Mouse (Mus musculus) heart, embryonic 15.5 days (tissue): ENCODE data around the gene Orm1. TPM values are rescaled to one million over a fixed set of nuclear protein-coding genes. Genes with fewer than 3 reads are reported as not detected.
"Not testable (repeated sequence)": the region's sequence is repeated elsewhere in the genome, so short reads cannot be mapped to it uniquely, and the experiment has no call there.

Experiments used
- ATAC-seq: fragments of 200-750 bp; cut with Nextera tagmentation; replicated peaks from 2 replicates; pipeline ENCODE4 v1.8.0; 2017; ENCODE audit warnings: low read depth, moderate TSS enrichment; ENCODE audit not compliant: insufficient number of reproducible peaks, insufficient read depth, low FRiP score
- H3K27ac ChIP-seq: fragments of 300-500 bp; sonication (generic); 2 replicates; pipeline ENCODE4 v1.5.1; 2015; ENCODE audit warnings: mild to moderate bottlenecking, inconsistent platforms
- H3K27me3 ChIP-seq: fragments of 300-500 bp; sonication (generic); 2 replicates; pipeline ENCODE4 v1.6.1; 2015; ENCODE audit warnings: inconsistent platforms
- H3K36me3 ChIP-seq: fragments of 300-500 bp; sonication (generic); 2 replicates; pipeline ENCODE4 v1.6.1; 2015; ENCODE audit warnings: mild to moderate bottlenecking, inconsistent platforms
- H3K4me1 ChIP-seq: fragments of 300-500 bp; sonication (generic); replicated peaks from 2 replicates; pipeline ENCODE4 v1.6.1; 2015; ENCODE audit warnings: inconsistent platforms
- H3K4me2 ChIP-seq: fragments of 300-500 bp; sonication (generic); 2 replicates; pipeline ENCODE4 v1.6.1; 2015; ENCODE audit warnings: inconsistent platforms, mild to moderate bottlenecking, moderate library complexity
- H3K4me3 ChIP-seq: fragments of 300-500 bp; sonication (generic); 2 replicates; pipeline ENCODE4 v1.5.1; 2015; ENCODE audit warnings: mild to moderate bottlenecking, inconsistent platforms
- H3K9ac ChIP-seq: fragments of 300-500 bp; sonication (generic); 2 replicates; pipeline ENCODE4 v1.6.1; 2015; ENCODE audit warnings: mild to moderate bottlenecking, inconsistent platforms
- H3K9me3 ChIP-seq: fragments of 300-500 bp; sonication (generic); replicated peaks from 2 replicates; pipeline ENCODE4 v1.6.1; 2016; ENCODE audit warnings: inconsistent platforms
- WGBS: fragments of 180-500 bp; shearing (Covaris S2); methylation state at CpG from one replicate; pipeline ENCODE4 v1.1.7; 2015; ENCODE audit warnings: mixed read lengths; 5-methylcytosine and 5-hydroxymethylcytosine counted together
- polyA plus RNA-seq: library from polyadenylated mRNA; unstranded; fragments of >200 nt; fragmentation: Nextera tagmentation; extraction: Ambion mirVana; gene quantifications from 2 replicates; pipeline ENCODE4 v1.2.1, GENCODE M21; 2015

Gene Orm1
- polyA plus RNA-seq, 1 experiment from 2014 or later: not detected

GRCm38 (mm10) chr4:63316076-63316746, 28.1 kb upstream of the Orm1 start:
- Histone ChIP-seq H3K4me1 (peaks cover 10% of the 10 kb centered on the region; the same call in 1 of the 2 replicates), H3K27me3 (no peaks in the 10 kb centered on the region; the same call in 1 of the 2 replicates), H3K9ac (no peak overlapping the region), H3K9me3 (no peaks in the 10 kb centered on the region), H3K4me3 (no peak overlapping the region), H3K36me3 (peaks cover 4% of the 10 kb centered on the region; the same call in 1 of the 2 replicates), H3K27ac (no peak overlapping the region), H3K4me2 (no peak overlapping the region)
- ATAC-seq: peak; percentile 44; the same call in 1 of the 2 replicates
- 49% methylated on average over 9 of the region's 9 CpGs for WGBS

- ATAC-seq: not testable (repeated sequence)
These were observed 24.8 kb upstream of the Orm1 start for GRCm38 (mm10) chr4:63319566-63319965.

GRCm38 (mm10) chr4:63323275-63323815, 21.0 kb upstream of the Orm1 start:
- ATAC-seq: no peak
- Histone ChIP-seq H3K4me1 (no peaks in the 10 kb centered on the region), H3K4me3 (no peak overlapping the region), H3K9ac (no peak overlapping the region), H3K36me3 (peaks cover 19% of the 10 kb centered on the region), H3K27me3 (no peaks in the 10 kb centered on the region), H3K4me2 (no peak overlapping the region), H3K9me3 (no peaks in the 10 kb centered on the region), H3K27ac (no peak overlapping the region)
- WGBS: 77% methylated on average over 8 of the region's 8 CpGs

More at GRCm38 (mm10) chr4:63319566-63319965, 24.8 kb upstream of the Orm1 start:
- WGBS: 26% methylated on average over 3 of the region's 3 CpGs
- not testable (repeated sequence) for H3K4me3 ChIP-seq, H3K27me3 ChIP-seq, H3K9ac ChIP-seq, H3K4me2 ChIP-seq, H3K27ac ChIP-seq, H3K9me3 ChIP-seq
- Histone ChIP-seq H3K4me1 (peaks cover 10% of the 10 kb centered on the region; the same call in 1 of the 2 replicates), H3K36me3 (peaks cover 19% of the 10 kb centered on the region)

- Histone ChIP-seq H3K9ac (no peak overlapping the region), H3K9me3 (no peaks in the 10 kb centered on the region), H3K27ac (no peak overlapping the region), H3K4me3 (no peak overlapping the region), H3K4me1 (no peaks in the 10 kb centered on the region), H3K27me3 (no peaks in the 10 kb centered on the region), H3K36me3 (0 out of 2 replicates have a peak, but pooled peaks cover 4% of the 10 kb centered on the region), H3K4me2 (no peak overlapping the region)
- WGBS: 93% methylated on average over 4 of the region's 4 CpGs
- no peak for ATAC-seq
These were observed 11.0 kb upstream of the Orm1 start for GRCm38 (mm10) chr4:63333403-63333802.

GRCm38 (mm10) chr4:63338414-63339076, 5.8 kb upstream of the Orm1 start:
- Histone ChIP-seq H3K4me1 (no peaks in the 10 kb centered on the region), H3K27ac (no peak overlapping the region), H3K4me2 (no peak overlapping the region), H3K9ac (no peak overlapping the region), H3K27me3 (no peaks in the 10 kb centered on the region), H3K9me3 (no peaks in the 10 kb centered on the region), H3K36me3 (no peaks in the 10 kb centered on the region), H3K4me3 (no peak overlapping the region)
- WGBS: 48% methylated on average over 3 of the region's 3 CpGs
- ATAC-seq: no peak

- H3K9me3 ChIP-seq: no peaks in the 10 kb centered on the region
- WGBS: 64% methylated on average over 4 of the region's 4 CpGs
- H3K4me2 ChIP-seq: no peak overlapping the region
- H3K4me3 ChIP-seq: no peak overlapping the region
- H3K27me3 ChIP-seq: no peaks in the 10 kb centered on the region
- no peaks in the 10 kb centered on the region for H3K4me1 ChIP-seq
- H3K27ac ChIP-seq: no peak overlapping the region
- no peaks in the 10 kb centered on the region for H3K36me3 ChIP-seq
- H3K9ac ChIP-seq: no peak overlapping the region
- no peak for ATAC-seq
These were observed 1.9 kb upstream of the Orm1 start for GRCm38 (mm10) chr4:63342491-63342890.

- Histone ChIP-seq H3K9me3 (no peaks in the 10 kb centered on the region), H3K27ac (no peak overlapping the region), H3K4me2 (no peak overlapping the region), H3K36me3 (no peaks in the 10 kb centered on the region), H3K4me3 (no peak overlapping the region), H3K27me3 (no peaks in the 10 kb centered on the region), H3K4me1 (no peaks in the 10 kb centered on the region), H3K9ac (no peak overlapping the region)
- ATAC-seq: no peak
- 54% methylated on average over 3 of the region's 3 CpGs for WGBS
These were observed 752 bp upstream of the Orm1 start for GRCm38 (mm10) chr4:63343608-63344007.

GRCm38 (mm10) chr4:63345261-63345660, 901 bp downstream of the Orm1 start:
- H3K27ac ChIP-seq: no peak overlapping the region
- no peaks in the 10 kb centered on the region for H3K4me1 ChIP-seq
- no peak overlapping the region for H3K4me2 ChIP-seq
- H3K4me3 ChIP-seq: no peak overlapping the region
- no peak for ATAC-seq
- H3K36me3 ChIP-seq: no peaks in the 10 kb centered on the region
- no peaks in the 10 kb centered on the region for H3K9me3 ChIP-seq
- H3K9ac ChIP-seq: no peak overlapping the region
- H3K27me3 ChIP-seq: no peaks in the 10 kb centered on the region

- Histone ChIP-seq H3K4me1 (no peaks in the 10 kb centered on the region), H3K27me3 (no peaks in the 10 kb centered on the region), H3K4me3 (no peak overlapping the region), H3K4me2 (no peak overlapping the region), H3K27ac (no peak overlapping the region), H3K36me3 (no peaks in the 10 kb centered on the region), H3K9me3 (no peaks in the 10 kb centered on the region), H3K9ac (no peak overlapping the region)
- WGBS: 82% methylated on average over 4 of the region's 4 CpGs
- no peak for ATAC-seq
These were observed 2.3 kb downstream of the Orm1 start for GRCm38 (mm10) chr4:63346659-63347058.

- WGBS: 66% methylated on average over 6 of the region's 6 CpGs
- Histone ChIP-seq H3K4me2 (no peak overlapping the region), H3K4me3 (no peak overlapping the region), H3K27me3 (no peaks in the 10 kb centered on the region), H3K36me3 (no peaks in the 10 kb centered on the region), H3K9me3 (no peaks in the 10 kb centered on the region), H3K9ac (no peak overlapping the region), H3K4me1 (no peaks in the 10 kb centered on the region), H3K27ac (no peak overlapping the region)
- no peak for ATAC-seq
These were observed 4.2 kb downstream of the Orm1 start for GRCm38 (mm10) chr4:63348524-63348923.

GRCm38 (mm10) chr4:63355877-63356665, 11.7 kb downstream of the Orm1 start, which contains the start of gene Orm3:
TSS of gene Orm3 (plus strand) at chr4:63356162.
- no peaks in the 10 kb centered on the region for H3K27me3 ChIP-seq
- WGBS: 55% methylated on average over 4 of the region's 4 CpGs
- ATAC-seq: 0 out of 2 replicates have a peak, but pooled peaks have one; percentile 19

More at GRCm38 (mm10) chr4:63355877-63356665, 11.7 kb downstream of the Orm1 start, which contains the start of gene Orm3:
- Histone ChIP-seq H3K4me2 (no peak within 1 kb of the TSS), H3K9me3 (no peaks in the 10 kb centered on the region), H3K9ac (no peak within 1 kb of the TSS), H3K27ac (no peak within 1 kb of the TSS), H3K4me1 (peaks cover 9% of the 10 kb centered on the region), H3K36me3 (no peaks in the 10 kb centered on the region), H3K4me3 (no peak within 1 kb of the TSS)
